Mouse (Mus musculus): ENCODE results near the gene Aldh1l1.

GRCm38 (mm10) chr6:90470947-90471541 is 15.2 kb upstream of the Aldh1l1 start:
- TF ChIP-seq CTCF (IDR thresholded peaks at IDR 0.05; ENCODE audit: borderline replicate concordance, insufficient read depth, low read length): no peak
- no peak for TF ChIP-seq POLR2A (IDR thresholded peaks at IDR 0.05; ENCODE audit: low read depth, low read length)
